Mouse (Mus musculus) hindbrain, embryonic 13.5 days (tissue): Measurements from ENCODE around the gene Lrrc10. TPM values are rescaled to one million over a fixed set of nuclear protein-coding genes. Genes with fewer than 3 reads are reported as not detected.

Source experiments
- ATAC-seq: fragments of 200-750 bp; cut with Nextera tagmentation; 2 replicates; pipeline ENCODE4 v1.8.0; 2017; ENCODE audit warnings: moderate TSS enrichment; ENCODE audit not compliant: low FRiP score
- H3K27ac ChIP-seq: fragments of 300-500 bp; sonication (generic); 2 replicates; pipeline ENCODE4 v1.5.1; 2015; ENCODE audit warnings: inconsistent platforms, mild to moderate bottlenecking, moderate library complexity
- H3K27me3 ChIP-seq: fragments of 300-500 bp; sonication (generic); 2 replicates; pipeline ENCODE4 v1.6.1; 2015; ENCODE audit warnings: mild to moderate bottlenecking, inconsistent platforms
- H3K36me3 ChIP-seq: fragments of 300-500 bp; sonication (generic); 2 replicates; pipeline ENCODE4 v1.6.1; 2015; ENCODE audit warnings: mild to moderate bottlenecking, inconsistent platforms
- H3K4me1 ChIP-seq: fragments of 300-500 bp; sonication (generic); replicated peaks from 2 replicates; pipeline ENCODE4 v1.6.1; 2015; ENCODE audit warnings: inconsistent platforms
- H3K4me2 ChIP-seq: fragments of 300-500 bp; sonication (generic); 2 replicates; pipeline ENCODE4 v1.6.1; 2015; ENCODE audit warnings: inconsistent platforms, mild to moderate bottlenecking, moderate library complexity
- H3K4me3 ChIP-seq: fragments of 300-500 bp; sonication (generic); 2 replicates; pipeline ENCODE4 v1.5.1; 2015; ENCODE audit warnings: mild to moderate bottlenecking, inconsistent platforms
- H3K9ac ChIP-seq: fragments of 300-500 bp; sonication (generic); 2 replicates; pipeline ENCODE4 v1.6.1; 2015; ENCODE audit warnings: mild to moderate bottlenecking, inconsistent platforms
- H3K9me3 ChIP-seq: fragments of 300-500 bp; sonication (generic); 2 replicates; pipeline ENCODE4 v1.6.1; 2016; ENCODE audit warnings: inconsistent platforms
- WGBS: fragments of 180-500 bp; shearing (Covaris S2); methylation state at CpG from one replicate; pipeline ENCODE4 v1.1.7; 2015; 5-methylcytosine and 5-hydroxymethylcytosine counted together
- polyA plus RNA-seq: library from polyadenylated mRNA; unstranded; fragments of >200 nt; fragmentation: Nextera tagmentation; extraction: Ambion mirVana; gene quantifications from 2 replicates; pipeline ENCODE4 v1.2.1, GENCODE M21; 2015

Lrrc10 gene
- not detected in 2 replicates for polyA plus RNA-seq

DNA sequence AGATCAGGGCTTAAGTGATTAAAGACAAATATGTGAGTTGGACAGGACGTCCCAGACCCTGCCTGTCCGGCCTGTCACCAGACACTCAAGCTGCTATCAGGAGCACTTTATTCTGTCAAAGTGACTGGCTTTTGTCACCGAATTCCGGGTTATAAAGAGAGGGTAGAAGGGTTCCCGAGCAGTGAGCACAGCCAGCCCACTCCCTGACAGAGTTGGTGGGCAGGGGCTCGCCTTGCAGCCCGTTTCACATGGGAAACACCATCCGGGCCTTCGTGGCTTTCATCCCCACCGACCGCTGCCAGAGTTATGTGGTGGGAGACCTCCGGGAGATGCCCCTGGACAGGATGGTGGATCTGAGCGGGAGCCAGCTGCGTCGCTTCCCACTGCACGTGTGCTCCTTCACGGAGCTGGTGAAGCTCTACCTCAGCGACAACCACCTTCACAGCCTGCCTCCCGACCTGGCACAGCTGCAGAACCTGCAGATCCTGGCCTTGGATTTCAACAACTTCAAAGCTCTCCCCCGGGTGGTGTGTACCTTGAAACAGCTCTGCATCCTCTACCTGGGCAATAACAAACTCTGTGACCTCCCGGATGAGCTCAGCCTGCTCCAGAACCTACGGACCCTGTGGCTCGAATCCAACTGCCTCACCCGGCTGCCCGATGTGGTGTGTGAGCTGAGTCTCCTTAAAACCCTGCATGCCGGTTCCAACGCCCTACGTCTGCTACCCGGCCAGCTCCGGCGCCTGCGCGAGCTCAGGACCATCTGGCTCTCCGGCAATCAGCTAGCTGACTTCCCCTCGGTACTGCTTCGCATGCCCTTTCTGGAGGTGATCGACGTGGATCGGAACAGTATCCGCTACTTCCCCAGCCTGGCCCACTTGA, at the start of gene Lrrc10:
Gene Lrrc10, plus strand, starts transcription at position 167 of the 882 bp plus-strand sequence.
- H3K36me3 ChIP-seq, result peaks cover 21% of the 10 kb centered on the region
- H3K9ac ChIP-seq, result peak within 1 kb of the TSS; percentile 55
- H3K4me3 ChIP-seq, result peak within 1 kb of the TSS; percentile 8; the same call in 1 of the 2 replicates
- peak within 1 kb of the TSS; percentile 43 for H3K4me2 ChIP-seq
- ATAC-seq, result peak; percentile 23; the same call in 1 of the 2 replicates
- H3K27me3 ChIP-seq, result no peaks in the 10 kb centered on the region; the same call in 1 of the 2 replicates
- WGBS, result 46% methylated on average over 40 of the region's 40 CpGs
- peaks cover 12% of the 10 kb centered on the region; the same call in 1 of the 2 replicates for H3K4me1 ChIP-seq
- H3K27ac ChIP-seq, result no peak within 1 kb of the TSS
- H3K9me3 ChIP-seq, result no peaks in the 10 kb centered on the region

DNA sequence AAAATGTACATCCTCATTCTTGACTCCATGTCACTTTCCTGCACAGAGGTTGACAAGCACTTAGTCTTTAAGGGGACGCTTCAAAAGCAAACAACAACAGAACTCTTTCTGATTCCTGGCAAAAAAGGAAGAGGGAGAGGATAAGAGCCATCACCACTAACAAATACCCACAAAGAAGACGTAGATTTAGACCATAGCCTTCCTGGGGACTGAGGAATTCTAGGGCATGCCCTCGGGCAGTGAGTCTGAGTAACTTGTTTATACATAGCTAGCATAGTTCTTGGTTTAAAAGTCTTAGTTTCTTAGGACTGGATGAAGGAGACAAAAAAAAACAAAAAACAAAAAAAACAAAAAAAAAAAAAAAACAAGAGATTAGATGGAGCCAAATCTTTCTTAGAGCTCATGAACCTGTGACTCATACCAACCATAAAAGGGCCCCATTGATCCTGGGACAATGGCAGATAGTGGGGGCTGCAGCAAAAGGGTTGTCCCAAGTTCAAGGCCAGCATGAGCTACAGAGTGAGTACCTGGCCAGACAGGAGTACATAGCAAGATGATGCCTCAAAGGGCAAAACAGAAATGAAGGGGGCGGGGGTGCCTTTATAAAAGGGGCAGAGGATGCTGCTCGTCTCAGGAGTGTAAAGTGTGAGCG, 49.4 kb upstream of the Lrrc10 start:
- H3K27me3 ChIP-seq, result no peaks in the 10 kb centered on the region
- no peaks in the 10 kb centered on the region for H3K36me3 ChIP-seq
- ATAC-seq, result no peak
- no peaks in the 10 kb centered on the region for H3K9me3 ChIP-seq
- no peak overlapping the region for H3K27ac ChIP-seq
- 0 out of 2 replicates have a peak, but pooled peaks cover 3% of the 10 kb centered on the region for H3K4me1 ChIP-seq
- 74% methylated on average over 6 of the region's 6 CpGs for WGBS
- H3K4me2 ChIP-seq, result no peak overlapping the region
- no peak overlapping the region for H3K4me3 ChIP-seq
- no peak overlapping the region for H3K9ac ChIP-seq

DNA sequence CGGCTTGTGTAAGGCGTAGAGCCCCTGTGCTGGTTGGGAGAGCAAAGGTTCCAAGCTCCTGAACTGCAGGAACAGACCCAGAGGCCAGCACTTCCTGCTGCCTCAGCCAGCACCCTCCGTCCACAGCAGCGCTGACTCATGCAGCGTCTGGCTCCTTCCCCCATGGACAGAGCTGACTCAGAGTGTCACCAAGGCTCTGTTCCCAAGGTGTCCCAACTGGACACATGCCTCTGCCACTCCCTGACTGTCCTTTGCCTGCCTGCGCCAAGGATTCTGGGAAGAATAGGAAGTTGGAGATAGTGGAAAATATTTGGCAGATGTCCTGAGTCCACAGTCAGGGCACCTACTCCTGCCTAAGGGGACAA, 48.9 kb upstream of the Lrrc10 start:
- no peak for ATAC-seq
- 75% methylated on average over 6 of the region's 6 CpGs for WGBS
- Histone ChIP-seq H3K27ac (no peak overlapping the region), H3K9ac (no peak overlapping the region), H3K4me2 (no peak overlapping the region), H3K4me3 (no peak overlapping the region), H3K4me1 (0 out of 2 replicates have a peak, but pooled peaks cover 3% of the 10 kb centered on the region), H3K36me3 (no peaks in the 10 kb centered on the region), H3K9me3 (no peaks in the 10 kb centered on the region), H3K27me3 (no peaks in the 10 kb centered on the region)

GRCm38 (mm10) chr10:116998716-116999455, 46.3 kb upstream of the Lrrc10 start:
- no peaks in the 10 kb centered on the region for H3K36me3 ChIP-seq
- H3K9ac ChIP-seq, result no peak overlapping the region
- whole genome bisulfite sequencing, result 88% methylated on average over 17 of the region's 17 CpGs
- no peak overlapping the region for H3K4me2 ChIP-seq
- H3K27ac ChIP-seq, result no peak overlapping the region
- H3K4me1 ChIP-seq, result 0 out of 2 replicates have a peak, but pooled peaks cover 3% of the 10 kb centered on the region
- H3K4me3 ChIP-seq, result no peak overlapping the region
- ATAC-seq, result no peak
- H3K27me3 ChIP-seq, result no peaks in the 10 kb centered on the region
- no peaks in the 10 kb centered on the region for H3K9me3 ChIP-seq

DNA sequence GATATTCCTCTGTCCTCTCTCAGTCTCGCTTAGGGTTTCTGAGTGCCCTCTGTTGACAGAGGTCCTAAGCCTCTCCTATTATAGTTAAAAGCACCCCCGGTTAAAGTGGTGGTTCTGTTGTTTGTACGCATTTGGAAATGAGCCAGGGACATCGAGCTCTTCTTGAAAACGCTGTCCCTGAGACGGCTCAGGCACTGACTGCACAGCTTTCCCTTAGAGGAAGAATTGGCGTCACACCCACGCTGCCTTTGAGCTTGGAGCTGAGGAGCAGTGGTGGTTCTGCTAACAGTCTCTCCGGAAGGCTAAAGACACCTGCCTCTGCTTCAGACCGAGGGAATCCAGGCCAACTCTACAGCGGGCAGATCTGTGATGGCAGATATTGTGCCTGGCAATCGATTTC, 44.2 kb upstream of the Lrrc10 start:
- no peaks in the 10 kb centered on the region for H3K36me3 ChIP-seq
- 69% methylated on average over 12 of the region's 12 CpGs for whole genome bisulfite sequencing
- H3K27me3 ChIP-seq, result no peaks in the 10 kb centered on the region
- H3K4me2 ChIP-seq, result no peak overlapping the region
- no peak overlapping the region for H3K27ac ChIP-seq
- H3K4me3 ChIP-seq, result no peak overlapping the region
- H3K9ac ChIP-seq, result no peak overlapping the region
- ATAC-seq, result no peak
- H3K4me1 ChIP-seq, result peaks cover 10% of the 10 kb centered on the region
- H3K9me3 ChIP-seq, result no peaks in the 10 kb centered on the region

- 59% methylated on average over 5 of the region's 5 CpGs for WGBS
- no peaks in the 10 kb centered on the region for H3K27me3 ChIP-seq
- no peaks in the 10 kb centered on the region for H3K9me3 ChIP-seq
- H3K4me3 ChIP-seq, result no peak overlapping the region
- no peak overlapping the region for H3K9ac ChIP-seq
- 0 out of 2 replicates have a peak overlapping the region, but pooled peaks have one; percentile 20 for H3K27ac ChIP-seq
- no peak; the same call in 1 of the 2 replicates for ATAC-seq
- H3K4me1 ChIP-seq, result peaks cover 7% of the 10 kb centered on the region
- H3K4me2 ChIP-seq, result no peak overlapping the region
- H3K36me3 ChIP-seq, result no peaks in the 10 kb centered on the region
These were observed 40.4 kb upstream of the Lrrc10 start for GRCm38 (mm10) chr10:117004695-117005094.

- peaks cover 7% of the 10 kb centered on the region for H3K4me1 ChIP-seq
- no peaks in the 10 kb centered on the region for H3K36me3 ChIP-seq
- H3K27me3 ChIP-seq, result no peaks in the 10 kb centered on the region
- H3K9ac ChIP-seq, result no peak overlapping the region
- no peaks in the 10 kb centered on the region for H3K9me3 ChIP-seq
- H3K4me3 ChIP-seq, result no peak overlapping the region
- H3K27ac ChIP-seq, result no peak overlapping the region
- ATAC-seq, result no peak
- no peak overlapping the region for H3K4me2 ChIP-seq
- 74% methylated on average over 12 of the region's 12 CpGs for WGBS
These were observed 39.3 kb upstream of the Lrrc10 start for GRCm38 (mm10) chr10:117005707-117006464.

GRCm38 (mm10) chr10:117009691-117010090, 35.5 kb upstream of the Lrrc10 start:
- Histone ChIP-seq H3K27me3 (no peaks in the 10 kb centered on the region), H3K4me3 (no peak overlapping the region), H3K4me1 (peaks cover 8% of the 10 kb centered on the region), H3K36me3 (no peaks in the 10 kb centered on the region), H3K4me2 (no peak overlapping the region), H3K9me3 (no peaks in the 10 kb centered on the region), H3K27ac (no peak overlapping the region), H3K9ac (no peak overlapping the region)
- ATAC-seq, result no peak
- 91% methylated on average over 6 of the region's 6 CpGs for WGBS

DNA sequence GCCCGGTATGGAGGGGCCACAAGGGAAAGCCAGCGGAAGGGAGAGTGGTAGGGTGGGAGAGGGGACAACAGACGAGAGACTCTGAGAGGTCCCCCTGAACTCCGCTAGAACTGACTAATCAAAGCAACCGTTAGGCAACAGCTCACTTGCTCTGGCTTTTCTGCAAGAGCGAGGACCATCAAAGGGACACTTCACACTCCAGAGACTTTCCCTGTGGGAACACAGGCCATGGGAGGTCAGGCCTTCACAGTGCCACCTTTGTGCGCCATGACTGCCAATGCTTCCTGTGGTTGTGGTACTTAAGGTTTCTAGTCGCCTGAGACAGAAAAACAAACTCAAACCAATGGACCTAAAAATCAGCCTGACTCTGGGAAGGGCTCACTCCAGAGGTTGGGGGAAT, 34.1 kb upstream of the Lrrc10 start:
- H3K4me3 ChIP-seq, result no peak overlapping the region
- no peaks in the 10 kb centered on the region for H3K36me3 ChIP-seq
- H3K27ac ChIP-seq, result no peak overlapping the region
- H3K27me3 ChIP-seq, result no peaks in the 10 kb centered on the region
- H3K9me3 ChIP-seq, result no peaks in the 10 kb centered on the region
- H3K9ac ChIP-seq, result no peak overlapping the region
- 44% methylated on average over 8 of the region's 8 CpGs for WGBS
- no peak for ATAC-seq
- no peak overlapping the region for H3K4me2 ChIP-seq
- H3K4me1 ChIP-seq, result peaks cover 6% of the 10 kb centered on the region

- ATAC-seq, result peak; percentile 79
- Histone ChIP-seq H3K36me3 (no peaks in the 10 kb centered on the region), H3K4me2 (peak overlapping the region; percentile 33), H3K9me3 (no peaks in the 10 kb centered on the region), H3K9ac (no peak overlapping the region), H3K27me3 (no peaks in the 10 kb centered on the region), H3K4me3 (no peak overlapping the region), H3K27ac (peak overlapping the region; percentile 35; the same call in 1 of the 2 replicates), H3K4me1 (peaks cover 15% of the 10 kb centered on the region)
- 17% methylated on average over 12 of the region's 12 CpGs for WGBS
These were observed 31.3 kb upstream of the Lrrc10 start for GRCm38 (mm10) chr10:117013689-117014390.

DNA sequence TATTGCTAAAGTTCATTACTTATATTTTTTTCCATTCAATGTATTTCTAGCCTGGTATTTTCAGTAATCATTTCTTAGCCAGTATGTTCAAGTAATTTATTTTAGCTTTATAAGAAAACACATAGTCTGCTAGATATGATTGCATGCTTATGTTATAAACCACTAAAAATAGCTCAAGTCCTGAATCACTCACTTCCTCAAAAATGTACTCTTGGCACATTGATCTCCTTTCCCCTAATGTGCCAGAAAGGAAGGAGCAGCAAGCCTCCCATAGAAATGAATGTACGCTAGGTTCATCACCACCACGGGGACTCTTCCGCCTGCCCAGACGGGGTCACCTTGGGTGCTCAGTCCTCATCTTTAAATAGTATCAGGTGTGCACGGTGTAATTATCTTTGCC, 30.6 kb upstream of the Lrrc10 start:
- no peaks in the 10 kb centered on the region for H3K27me3 ChIP-seq
- no peak overlapping the region for H3K4me2 ChIP-seq
- H3K9ac ChIP-seq, result no peak overlapping the region
- no peaks in the 10 kb centered on the region for H3K9me3 ChIP-seq
- peaks cover 15% of the 10 kb centered on the region for H3K4me1 ChIP-seq
- H3K36me3 ChIP-seq, result no peaks in the 10 kb centered on the region
- 67% methylated on average over 5 of the region's 5 CpGs for WGBS
- H3K4me3 ChIP-seq, result no peak overlapping the region
- no peak for ATAC-seq
- H3K27ac ChIP-seq, result no peak overlapping the region
